Mouse (Mus musculus) intestine, postnatal 0 days (tissue): ENCODE measurements around the gene Exo1. TPM values are rescaled to one million over a fixed set of nuclear protein-coding genes. Genes with fewer than 3 reads are reported as not detected.
A peak's percentile ranks its signal among the peaks of the same experiment; 100 is the strongest.

Source experiments
- ATAC-seq: fragments of 200-750 bp; cut with Nextera tagmentation; 2 replicates; pipeline ENCODE4 v1.8.0; 2017; ENCODE audit warnings: mild to moderate bottlenecking, moderate TSS enrichment, moderate library complexity
- H3K27ac ChIP-seq: fragments of 300-500 bp; sonication (generic); 2 replicates; pipeline ENCODE4 v1.5.1; 2014; ENCODE audit warnings: mild to moderate bottlenecking, low read depth, low read length, moderate library complexity
- H3K27me3 ChIP-seq: fragments of 300-500 bp; sonication (generic); replicated peaks from 2 replicates; pipeline ENCODE4 v1.6.1; 2014; ENCODE audit warnings: low read length, mixed read lengths; ENCODE audit not compliant: control insufficient read depth, insufficient read depth
- H3K36me3 ChIP-seq: fragments of 300-500 bp; sonication (generic); 2 replicates; pipeline ENCODE4 v1.6.1; 2014; ENCODE audit warnings: mild to moderate bottlenecking, moderate library complexity; ENCODE audit not compliant: control insufficient read depth, insufficient read depth
- H3K4me1 ChIP-seq: fragments of 300-500 bp; sonication (generic); replicated peaks from 2 replicates; pipeline ENCODE4 v1.6.1; 2014; ENCODE audit warnings: antibody characterized with exemption, low read length, mixed read lengths; ENCODE audit not compliant: control insufficient read depth, insufficient read depth
- H3K4me2 ChIP-seq: fragments of 300-500 bp; sonication (generic); replicated peaks from 2 replicates; pipeline ENCODE4 v1.6.1; 2014; ENCODE audit warnings: low read depth, mild to moderate bottlenecking, moderate library complexity
- H3K4me3 ChIP-seq: fragments of 300-500 bp; sonication (generic); 2 replicates; pipeline ENCODE4 v1.5.1; 2014; ENCODE audit warnings: low read depth, low read length
- H3K9ac ChIP-seq: fragments of 300-500 bp; sonication (generic); 2 replicates; pipeline ENCODE4 v1.6.1; 2014; ENCODE audit warnings: mild to moderate bottlenecking, low read depth, low read length
- H3K9me3 ChIP-seq: fragments of 300-500 bp; sonication (generic); 2 replicates; pipeline ENCODE4 v1.6.1; 2016; ENCODE audit warnings: mixed run types; ENCODE audit not compliant: control insufficient read depth
- CTCF ChIP-seq: sonication (generic); IDR thresholded peaks from 2 replicates; pipeline ENCODE4 v1.5.1; 2016; ENCODE audit warnings: low read depth, mild to moderate bottlenecking, control low read depth, antibody characterized with exemption, moderate library complexity
- WGBS: fragments of 180-500 bp; shearing (Covaris S2); extraction: QIAGEN DNeasy Blood & Tissue Kit; methylation state at CpG from one replicate; pipeline ENCODE4 v1.1.7; 2014; 5-methylcytosine and 5-hydroxymethylcytosine counted together
- polyA plus RNA-seq: library from polyadenylated mRNA; unstranded; fragments of >200 nt; fragmentation: Nextera tagmentation; extraction: Ambion mirVana; gene quantifications from 2 replicates; pipeline ENCODE4 v1.2.1, GENCODE M21; 2015

Exo1 gene
- polyA plus RNA-seq, 1 experiment from 2014 or later, result 10.6 TPM

DNA sequence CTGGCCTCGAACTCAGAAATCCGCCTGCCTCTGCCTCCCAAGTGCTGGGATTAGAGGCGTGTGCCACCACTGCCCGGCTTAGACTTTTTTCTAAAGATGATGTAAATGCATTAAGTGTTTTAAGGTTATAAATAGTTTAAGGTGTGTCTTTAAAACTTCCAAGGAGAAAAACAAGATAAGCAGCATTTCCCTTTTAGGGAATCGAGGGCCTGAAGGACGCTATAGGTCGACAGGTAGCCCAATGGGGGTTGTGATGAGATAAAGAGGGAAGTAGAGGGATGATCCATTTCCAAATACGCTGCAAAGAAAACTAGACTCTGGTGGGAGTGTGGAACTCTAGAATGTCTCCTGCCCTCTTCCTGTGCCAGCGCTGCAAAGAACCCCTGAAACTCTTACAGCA, 39.6 kb downstream of the Exo1 start, which contains the start of gene Gm38100:
Gm38100 (plus strand) TSS at position 301 of the 400 bp plus-strand sequence.
- Histone ChIP-seq H3K27ac (no peak within 1 kb of the TSS), H3K9me3 (no peaks in the 10 kb centered on the region), H3K36me3 (no peaks in the 10 kb centered on the region), H3K27me3 (no peaks in the 10 kb centered on the region), H3K4me1 (no peaks in the 10 kb centered on the region), H3K4me2 (no peak within 1 kb of the TSS), H3K9ac (no peak within 1 kb of the TSS), H3K4me3 (no peak within 1 kb of the TSS)
- TF ChIP-seq CTCF, result no peak
- 80% methylated on average over 9 of the region's 9 CpGs for WGBS
- no peak for ATAC-seq

GRCm38 (mm10) chr1:175921091-175921490, 40.7 kb downstream of the Exo1 start:
- H3K4me1 ChIP-seq, result no peaks in the 10 kb centered on the region
- no peak overlapping the region for H3K4me2 ChIP-seq
- H3K4me3 ChIP-seq, result no peak overlapping the region
- WGBS, result 89% methylated on average over 8 of the region's 8 CpGs
- no peaks in the 10 kb centered on the region for H3K9me3 ChIP-seq
- H3K9ac ChIP-seq, result no peak overlapping the region
- no peak overlapping the region for H3K27ac ChIP-seq
- no peaks in the 10 kb centered on the region for H3K27me3 ChIP-seq
- ATAC-seq, result no peak
- TF ChIP-seq CTCF, result no peak
- no peaks in the 10 kb centered on the region for H3K36me3 ChIP-seq

DNA sequence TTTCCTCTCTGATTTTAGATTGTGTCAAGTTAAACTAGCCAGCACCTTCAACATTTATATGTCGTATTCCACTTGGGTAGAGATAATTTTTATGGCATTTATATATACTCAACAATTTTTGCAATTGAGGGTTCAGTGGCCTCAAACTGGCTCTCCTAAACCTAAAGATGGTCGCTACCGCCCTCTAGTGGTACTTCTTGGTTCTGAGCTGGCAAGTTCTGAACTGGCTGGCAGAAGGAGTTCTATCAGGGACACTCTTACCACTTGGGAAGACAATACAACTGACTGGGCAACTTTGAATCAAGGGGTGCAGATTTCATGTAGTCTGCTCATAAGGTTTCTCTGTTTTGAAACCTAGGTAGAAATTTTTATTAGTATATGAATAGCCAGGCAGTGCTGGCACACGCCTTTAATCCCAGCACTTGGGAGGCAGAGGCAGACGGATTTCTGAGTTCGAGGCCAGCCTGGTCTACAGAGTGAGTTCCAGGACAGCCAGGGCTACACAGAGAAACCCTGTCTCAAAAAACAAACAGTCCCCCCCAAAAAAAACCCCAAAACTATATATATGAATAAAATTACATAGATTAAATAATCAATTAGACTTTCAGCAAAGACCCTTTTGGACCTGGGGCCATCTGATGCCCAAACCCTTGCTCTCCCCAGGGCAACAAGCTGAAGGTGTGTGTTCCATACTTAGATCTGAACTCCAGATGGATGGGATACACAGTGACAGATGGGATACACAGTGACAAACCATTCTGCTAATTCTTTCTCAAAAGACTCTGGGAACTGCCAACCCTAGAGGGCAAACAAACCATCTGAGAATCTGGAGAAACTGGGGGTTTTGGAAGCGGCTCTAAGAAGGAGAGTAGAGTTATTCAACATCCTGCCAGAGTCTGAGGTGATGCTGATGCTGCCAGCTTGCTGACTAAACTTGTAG, 43.7 kb downstream of the Exo1 start:
- H3K4me1 ChIP-seq, result no peaks in the 10 kb centered on the region
- no peak overlapping the region for H3K4me3 ChIP-seq
- H3K9ac ChIP-seq, result no peak overlapping the region
- no peak overlapping the region for H3K4me2 ChIP-seq
- WGBS, result 43% methylated on average over 7 of the region's 7 CpGs
- no peak for ATAC-seq
- no peaks in the 10 kb centered on the region for H3K9me3 ChIP-seq
- TF ChIP-seq CTCF, result peak; percentile 87
- no peaks in the 10 kb centered on the region for H3K36me3 ChIP-seq
- no peak overlapping the region for H3K27ac ChIP-seq
- no peaks in the 10 kb centered on the region for H3K27me3 ChIP-seq

- WGBS, result 86% methylated on average over 5 of the region's 5 CpGs
- no peaks in the 10 kb centered on the region for H3K9me3 ChIP-seq
- no peak overlapping the region for H3K9ac ChIP-seq
- H3K4me1 ChIP-seq, result no peaks in the 10 kb centered on the region
- no peak for ATAC-seq
- no peaks in the 10 kb centered on the region for H3K36me3 ChIP-seq
- no peak overlapping the region for H3K4me3 ChIP-seq
- TF ChIP-seq CTCF, result no peak
- H3K4me2 ChIP-seq, result no peak overlapping the region
- H3K27ac ChIP-seq, result no peak overlapping the region
- H3K27me3 ChIP-seq, result no peaks in the 10 kb centered on the region
These were observed 51.0 kb downstream of the Exo1 start for GRCm38 (mm10) chr1:175931391-175931790.

DNA sequence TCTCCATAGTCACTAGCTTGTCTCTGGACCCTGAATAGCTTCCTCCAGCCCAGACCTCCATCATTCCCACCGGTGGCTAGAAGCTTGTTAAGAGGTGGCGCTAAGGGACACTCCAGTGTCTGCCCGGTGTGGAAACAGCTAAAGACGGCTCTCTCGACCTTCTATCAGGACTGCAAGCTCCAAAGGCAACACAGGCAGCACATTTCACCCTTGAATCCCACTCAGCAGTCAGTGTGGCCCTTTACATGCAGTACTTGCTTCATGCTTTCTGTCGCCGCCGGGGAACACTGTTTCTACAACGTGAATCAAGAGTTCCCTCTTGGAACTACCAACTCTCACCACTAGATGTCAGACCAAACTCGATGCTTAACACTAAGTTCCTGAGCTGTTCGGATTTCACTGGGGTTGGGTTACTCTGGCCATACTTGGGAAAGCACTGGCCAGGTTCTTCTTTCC, 55.9 kb downstream of the Exo1 start:
- Histone ChIP-seq H3K4me1 (no peaks in the 10 kb centered on the region), H3K4me3 (no peak overlapping the region), H3K4me2 (peak overlapping the region; percentile 43), H3K27me3 (no peaks in the 10 kb centered on the region), H3K9me3 (no peaks in the 10 kb centered on the region), H3K9ac (no peak overlapping the region), H3K27ac (no peak overlapping the region), H3K36me3 (no peaks in the 10 kb centered on the region)
- peak; percentile 65 for ATAC-seq
- TF ChIP-seq CTCF, result peak; percentile 90
- WGBS, result 15% methylated on average over 11 of the region's 11 CpGs

GRCm38 (mm10) chr1:175938731-175939130, 58.4 kb downstream of the Exo1 start:
- Histone ChIP-seq H3K4me2 (no peak overlapping the region), H3K9me3 (no peaks in the 10 kb centered on the region), H3K27me3 (no peaks in the 10 kb centered on the region), H3K36me3 (no peaks in the 10 kb centered on the region), H3K9ac (no peak overlapping the region), H3K4me1 (no peaks in the 10 kb centered on the region), H3K27ac (no peak overlapping the region), H3K4me3 (no peak overlapping the region)
- WGBS, result 82% methylated on average over 3 of the region's 3 CpGs
- TF ChIP-seq CTCF, result no peak
- ATAC-seq, result no peak
